Mouse (Mus musculus) embryonic fibroblast, embryonic 13.5 days (primary cell): Measurements from ENCODE around the gene Guca1b.

Source experiments
- CTCF ChIP-seq: IDR thresholded peaks from 2 replicates; pipeline ENCODE4 v1.5.1; 2011; ENCODE audit warnings: mild to moderate bottlenecking, control low read depth, low read length, moderate library complexity, borderline replicate concordance; ENCODE audit not compliant: insufficient read depth
- POLR2A ChIP-seq: IDR thresholded peaks from 2 replicates; pipeline ENCODE4 v1.6.1; 2011; ENCODE audit warnings: low read depth, mild to moderate bottlenecking, control low read depth, low read length, moderate library complexity

- TF ChIP-seq POLR2A (no peak), CTCF (peak; percentile 62; the same call in 1 of the 2 replicates)
Observed at GRCm38 (mm10) chr17:47386649-47387048, 1.5 kb downstream of the Guca1b start.
